9 mouse cellular contexts compared by ENCODE assay signal in the genomic region with DNA sequence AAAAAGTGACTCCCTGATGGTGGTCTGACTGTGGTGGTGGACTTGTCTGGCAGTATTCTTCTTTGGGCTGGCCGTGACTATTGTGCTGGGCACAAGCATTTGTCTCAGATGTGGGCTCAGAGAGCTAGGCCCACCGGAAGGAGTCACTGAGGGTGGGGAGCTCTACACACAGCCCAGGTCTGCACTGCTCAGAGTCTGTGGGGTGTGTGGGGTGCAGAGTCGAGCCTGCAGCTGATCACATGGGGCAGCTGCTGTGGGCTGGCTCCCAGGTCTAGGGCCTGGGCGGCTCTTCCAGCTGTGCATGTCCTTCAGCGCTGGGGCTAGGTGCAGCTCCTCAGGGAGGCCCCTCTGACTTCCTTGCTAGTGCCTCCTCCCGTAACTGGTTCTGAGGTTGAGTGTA. TPM values are rescaled to one million over a fixed set of nuclear protein-coding genes. Genes with fewer than 3 reads are reported as not detected.
A peak's percentile ranks its signal among the peaks of the same experiment; 100 is the strongest.
DNase-seq lines count a peak whose midpoint lies in the region; ATAC-seq lines count a peak whose summit lies in the region.
"Had no signal": no experiment of that assay in that cellular context is flagged by ENCODE, and none has a peak within 500 bp of the region (broad histone marks: within the 10 kb centered on the region; RNA-seq: fewer than 3 reads in every experiment).

No protein-coding gene starts in this region.

- peak overlapping the region; percentile 85 for H3K27ac ChIP-seq in brown adipose tissue, adult 24 weeks (replicated peaks; ENCODE audit: low read depth, low read length)
- no peak overlapping the region for H3K27ac ChIP-seq in hindbrain, embryonic 14.5 days
- H3K27ac ChIP-seq in liver, embryonic 11.5 days (ENCODE audit: low read depth, low read length): peak overlapping the region; percentile 34; the same call in 1 of the 2 replicates

- no peaks in the 10 kb centered on the region for H3K36me3 ChIP-seq in hindbrain, embryonic 14.5 days (replicated peaks; ENCODE audit: control insufficient read depth, insufficient read depth)
- H3K36me3 ChIP-seq in liver, embryonic 11.5 days (ENCODE audit: control insufficient read depth, insufficient read depth, low read length): no peaks in the 10 kb centered on the region

- 64% methylated on average over 6 of the region's 6 CpGs for WGBS in hindbrain, embryonic 14.5 days
- WGBS in liver, embryonic 11.5 days: 60% methylated on average over 6 of the region's 6 CpGs

- peak; percentile 62 for DNase-seq in gastrocnemius, adult 18-20 months (ENCODE audit: low spot score)
- DNase-seq in gastrocnemius, postnatal 4 days (ENCODE audit: low spot score in 2 of 2): no peak
- no peak for DNase-seq in hindbrain, embryonic 14.5 days (ENCODE audit: low spot score)
- DNase-seq in liver, embryonic 11.5 days (ENCODE audit: low spot score): no peak
- DNase-seq in left cerebral cortex, adult 18-20 months (ENCODE audit: low spot score in 2 of 2): no peak
- no peak for DNase-seq in adrenal gland, postnatal 10 days
- DNase-seq: spleen, adult 18-20 months had no signal

- peak overlapping the region; percentile 93 for H3K4me2 ChIP-seq in hindbrain, embryonic 14.5 days (replicated peaks)
- peak overlapping the region; percentile 75 for H3K4me2 ChIP-seq in liver, embryonic 11.5 days

- 0 out of 2 replicates have a peak overlapping the region, but pooled peaks have one; percentile 8 for H3K9ac ChIP-seq in hindbrain, embryonic 14.5 days
- peak overlapping the region; percentile 31; the same call in 1 of the 2 replicates for H3K9ac ChIP-seq in liver, embryonic 11.5 days (ENCODE audit: low read depth, low read length)

- ATAC-seq in hindbrain, embryonic 14.5 days (ENCODE audit: low FRiP score): no peak
- no peak for ATAC-seq in liver, embryonic 11.5 days (replicated peaks; ENCODE audit: low FRiP score)
- no peak for ATAC-seq in cerebellum, adult (ENCODE audit: insufficient number of reproducible peaks, low FRiP score, low TSS enrichment)

- H3K27me3 ChIP-seq in hindbrain, embryonic 14.5 days (ENCODE audit: control insufficient read depth, insufficient read depth, low read length): no peaks in the 10 kb centered on the region
- peaks cover 10% of the 10 kb centered on the region; the same call in 1 of the 2 replicates for H3K27me3 ChIP-seq in liver, embryonic 11.5 days (replicated peaks; ENCODE audit: control insufficient read depth, insufficient read depth, low read length)

- no peaks in the 10 kb centered on the region for H3K9me3 ChIP-seq in hindbrain, embryonic 14.5 days (ENCODE audit: control insufficient read depth, low read length)
- no peaks in the 10 kb centered on the region for H3K9me3 ChIP-seq in liver, embryonic 11.5 days (ENCODE audit: control insufficient read depth, low read length)

- peak overlapping the region; percentile 45 for H3K4me3 ChIP-seq in brown adipose tissue, adult 24 weeks (ENCODE audit: insufficient read depth, low read depth, low read length)
- H3K4me3 ChIP-seq in hindbrain, embryonic 14.5 days (replicated peaks; ENCODE audit: low read length): no peak overlapping the region
- no peak overlapping the region for H3K4me3 ChIP-seq in liver, embryonic 11.5 days (ENCODE audit: low read depth, low read length)

- H3K4me1 ChIP-seq in brown adipose tissue, adult 24 weeks (ENCODE audit: control insufficient read depth, insufficient read depth, insufficient read length, low read length): peaks cover 57% of the 10 kb centered on the region
- peaks cover 71% of the 10 kb centered on the region for H3K4me1 ChIP-seq in hindbrain, embryonic 14.5 days (replicated peaks; ENCODE audit: control insufficient read depth, insufficient read depth, low read length)
- H3K4me1 ChIP-seq in liver, embryonic 11.5 days (replicated peaks; ENCODE audit: control insufficient read depth, insufficient read depth, low read length): peaks cover 49% of the 10 kb centered on the region

RNA-seq across cellular contexts. Expression of a gene that starts 3.8 kb away (rescaled TPM):
- 100 to 1,000 TPM; 129 to 134 TPM for total RNA-seq in gastrocnemius, adult 18-20 months (2021)
- 10 to 100 TPM; 59.0 to 60.2 TPM for total RNA-seq in gastrocnemius, postnatal 4 days (2021)
- polyA plus RNA-seq in brown adipose tissue, adult 24 weeks (2012; ENCODE audit: insufficient read depth, insufficient read length, missing spikeins): 23.1 and 24.1 TPM in 2 replicates
- polyA plus RNA-seq in hindbrain, embryonic 14.5 days (2014; fragmentation: Nextera tagmentation; extraction: Ambion mirVana): 2.4 and 2.7 TPM in 2 replicates
- polyA plus RNA-seq in liver, embryonic 11.5 days (2014; fragmentation: Nextera tagmentation; extraction: Ambion mirVana): 5.2 and 5.5 TPM in 2 replicates
- total RNA-seq in left cerebral cortex, adult 18-20 months (2021): 10 to 100 TPM; 25.2 to 25.5 TPM
- 10 to 100 TPM; 49.3 to 75.6 TPM for total RNA-seq in adrenal gland, postnatal 10 days (2021)
